Mouse (Mus musculus) limb, embryonic 11.5 days (tissue): ENCODE measurements around the gene Chrng. TPM values are rescaled to one million over a fixed set of nuclear protein-coding genes. Genes with fewer than 3 reads are reported as not detected.
A peak's percentile ranks its signal among the peaks of the same experiment; 100 is the strongest.

Experiments used
- ATAC-seq: fragments of 200-750 bp; cut with Nextera tagmentation; 2 replicates; pipeline ENCODE4 v1.8.0; 2017; ENCODE audit warnings: low read depth; ENCODE audit not compliant: insufficient number of reproducible peaks, low FRiP score, low TSS enrichment
- DNase-seq: peaks from one replicate; pipeline ENCODE4 v3.0.0-alpha.2; 2015; ENCODE audit warnings: low spot score
- H3K27ac ChIP-seq: fragments of 300-500 bp; sonication (generic); replicated peaks from 2 replicates; pipeline ENCODE4 v1.5.1; 2014; ENCODE audit warnings: low read depth, mild to moderate bottlenecking, low read length
- H3K27me3 ChIP-seq: fragments of 300-500 bp; sonication (generic); 2 replicates; pipeline ENCODE4 v1.6.1; 2014; ENCODE audit warnings: mild to moderate bottlenecking, low read length, mixed read lengths; ENCODE audit not compliant: control insufficient read depth, insufficient read depth
- H3K36me3 ChIP-seq: fragments of 300-500 bp; sonication (generic); 2 replicates; pipeline ENCODE4 v1.6.1; 2014; ENCODE audit warnings: mild to moderate bottlenecking, low read length, moderate library complexity, mixed read lengths; ENCODE audit not compliant: control insufficient read depth, insufficient read depth
- H3K4me1 ChIP-seq: fragments of 300-500 bp; sonication (generic); 2 replicates; pipeline ENCODE4 v1.6.1; 2014; ENCODE audit warnings: low read length, mixed read lengths; ENCODE audit not compliant: control insufficient read depth, insufficient read depth
- H3K4me2 ChIP-seq: fragments of 300-500 bp; sonication (generic); 2 replicates; pipeline ENCODE4 v1.6.1; 2014; ENCODE audit warnings: low read depth, mild to moderate bottlenecking, moderate library complexity; ENCODE audit not compliant: severe bottlenecking
- H3K4me3 ChIP-seq: fragments of 300-500 bp; sonication (generic); 2 replicates; pipeline ENCODE4 v1.5.1; 2014; ENCODE audit warnings: low read depth, low read length
- H3K9ac ChIP-seq: fragments of 300-500 bp; sonication (generic); 2 replicates; pipeline ENCODE4 v1.6.1; 2014; ENCODE audit warnings: mild to moderate bottlenecking, low read length
- H3K9me3 ChIP-seq: fragments of 300-500 bp; sonication (generic); 2 replicates; pipeline ENCODE4 v1.6.1; 2016; ENCODE audit warnings: low read length; ENCODE audit not compliant: control insufficient read depth
- WGBS: fragments of 180-500 bp; shearing (Covaris S2); extraction: QIAGEN DNeasy Blood & Tissue Kit; methylation state at CpG from one replicate; pipeline ENCODE4 v1.1.7; 2014; 5-methylcytosine and 5-hydroxymethylcytosine counted together
- polyA plus RNA-seq: library from polyadenylated mRNA; unstranded; fragments of >200 nt; fragmentation: Nextera tagmentation; extraction: Ambion mirVana; gene quantifications from 2 replicates; pipeline ENCODE4 v1.2.1, GENCODE M21; 2014

Gene Chrng
- polyA plus RNA-seq, 1 experiment from 2014 or later = 4.1 TPM

- Histone ChIP-seq H3K9me3 (no peaks in the 10 kb centered on the region), H3K4me3 (peak overlapping the region; percentile 31), H3K9ac (peak overlapping the region; percentile 12), H3K27ac (no peak overlapping the region), H3K27me3 (peaks cover 44% of the 10 kb centered on the region), H3K36me3 (no peaks in the 10 kb centered on the region), H3K4me1 (peaks cover 2% of the 10 kb centered on the region; the same call in 1 of the 2 replicates), H3K4me2 (peak overlapping the region; percentile 79)
- 2% methylated on average over 54 of the region's 54 CpGs for WGBS
- ATAC-seq = peak; percentile 19; the same call in 1 of the 2 replicates
- DNase-seq = peak; percentile 61
Measured at GRCm38 (mm10) chr1:87186261-87187036, 18.0 kb upstream of the Chrng start.

- Histone ChIP-seq H3K27me3 (peaks cover 44% of the 10 kb centered on the region), H3K27ac (no peak overlapping the region), H3K9ac (peak overlapping the region; percentile 12), H3K9me3 (no peaks in the 10 kb centered on the region), H3K4me2 (peak overlapping the region; percentile 79), H3K4me1 (peaks cover 2% of the 10 kb centered on the region; the same call in 1 of the 2 replicates), H3K4me3 (peak overlapping the region; percentile 31), H3K36me3 (no peaks in the 10 kb centered on the region)
- ATAC-seq (0 out of 2 replicates have a peak, but pooled peaks have one; percentile 20), DNase-seq (peak; percentile 93)
- under 1% methylated on average over 15 of the region's 15 CpGs for WGBS
Measured at GRCm38 (mm10) chr1:87187037-87187355, 17.5 kb upstream of the Chrng start.

- no peak within 1 kb of the TSS for H3K4me2 ChIP-seq
- H3K27me3 ChIP-seq = peaks cover 12% of the 10 kb centered on the region
- WGBS = 28% methylated on average over 4 of the region's 4 CpGs
- H3K4me3 ChIP-seq = no peak within 1 kb of the TSS
- H3K27ac ChIP-seq = no peak within 1 kb of the TSS
- ATAC-seq (peak; percentile 15; the same call in 1 of the 2 replicates), DNase-seq (no peak)
- H3K4me1 ChIP-seq = 0 out of 2 replicates have a peak, but pooled peaks cover 2% of the 10 kb centered on the region
- H3K9ac ChIP-seq = no peak within 1 kb of the TSS; the same call in 1 of the 2 replicates
- no peaks in the 10 kb centered on the region for H3K36me3 ChIP-seq
- no peaks in the 10 kb centered on the region for H3K9me3 ChIP-seq
Measured at GRCm38 (mm10) chr1:87190429-87190828, 14.0 kb upstream of the Chrng start, which contains the start of gene Chrnd. Chrnd (plus strand) TSS chr1:87190607.

- H3K4me1 ChIP-seq = no peaks in the 10 kb centered on the region
- 77% methylated on average over 9 of the region's 9 CpGs for WGBS
- ATAC-seq = no peak
- no peak overlapping the region for H3K4me3 ChIP-seq
- no peak for DNase-seq
- no peak overlapping the region for H3K27ac ChIP-seq
- H3K9ac ChIP-seq = no peak overlapping the region
- H3K36me3 ChIP-seq = no peaks in the 10 kb centered on the region
- H3K27me3 ChIP-seq = no peaks in the 10 kb centered on the region
- H3K9me3 ChIP-seq = no peaks in the 10 kb centered on the region
- H3K4me2 ChIP-seq = no peak overlapping the region
Measured at GRCm38 (mm10) chr1:87197296-87197695, 7.2 kb upstream of the Chrng start.

- ATAC-seq (no peak), DNase-seq (no peak)
- Histone ChIP-seq H3K4me1 (no peaks in the 10 kb centered on the region), H3K9me3 (no peaks in the 10 kb centered on the region), H3K4me3 (no peak overlapping the region), H3K9ac (no peak overlapping the region), H3K36me3 (no peaks in the 10 kb centered on the region), H3K4me2 (no peak overlapping the region), H3K27me3 (no peaks in the 10 kb centered on the region), H3K27ac (no peak overlapping the region)
- 83% methylated on average over 12 of the region's 12 CpGs for WGBS
Measured at GRCm38 (mm10) chr1:87198119-87199065, 6.1 kb upstream of the Chrng start.

- WGBS = 57% methylated on average over 2 of the region's 2 CpGs
- Histone ChIP-seq H3K4me2 (no peak overlapping the region), H3K9ac (no peak overlapping the region), H3K36me3 (no peaks in the 10 kb centered on the region), H3K27ac (no peak overlapping the region), H3K4me1 (0 out of 2 replicates have a peak, but pooled peaks cover 1% of the 10 kb centered on the region), H3K9me3 (no peaks in the 10 kb centered on the region), H3K27me3 (no peaks in the 10 kb centered on the region), H3K4me3 (no peak overlapping the region)
- ATAC-seq (no peak), DNase-seq (no peak)
Measured at GRCm38 (mm10) chr1:87200811-87201210, 3.6 kb upstream of the Chrng start.

GRCm38 (mm10) chr1:87201848-87202247, 2.6 kb upstream of the Chrng start:
- ATAC-seq (no peak), DNase-seq (no peak)
- 0 out of 2 replicates have a peak, but pooled peaks cover 4% of the 10 kb centered on the region for H3K4me1 ChIP-seq
- WGBS = 48% methylated on average over 1 of the region's 1 CpGs
- peaks cover 3% of the 10 kb centered on the region; the same call in 1 of the 2 replicates for H3K27me3 ChIP-seq
- no peak overlapping the region for H3K4me3 ChIP-seq
- no peak overlapping the region for H3K4me2 ChIP-seq
- H3K36me3 ChIP-seq = no peaks in the 10 kb centered on the region
- no peak overlapping the region for H3K9ac ChIP-seq
- H3K27ac ChIP-seq = no peak overlapping the region
- no peaks in the 10 kb centered on the region for H3K9me3 ChIP-seq

GRCm38 (mm10) chr1:87203779-87204178, 678 bp upstream of the Chrng start:
- Histone ChIP-seq H3K4me1 (0 out of 2 replicates have a peak, but pooled peaks cover 4% of the 10 kb centered on the region), H3K9ac (no peak overlapping the region), H3K9me3 (no peaks in the 10 kb centered on the region), H3K27ac (no peak overlapping the region), H3K27me3 (peaks cover 3% of the 10 kb centered on the region; the same call in 1 of the 2 replicates), H3K4me3 (no peak overlapping the region), H3K4me2 (no peak overlapping the region), H3K36me3 (no peaks in the 10 kb centered on the region)
- ATAC-seq (no peak), DNase-seq (no peak)
- WGBS = 84% methylated on average over 5 of the region's 5 CpGs
